Mouse (Mus musculus): ENCODE measurements around the gene Camta1.

The Camta1 gene

GRCm38 (mm10) chr4:151306311-151306765 lies 555.3 kb downstream of the Camta1 start:
- no peak for DNase-seq

GRCm38 (mm10) chr4:151305761-151306160 lies 555.9 kb downstream of the Camta1 start:
- DNase-seq: no peak

DNA sequence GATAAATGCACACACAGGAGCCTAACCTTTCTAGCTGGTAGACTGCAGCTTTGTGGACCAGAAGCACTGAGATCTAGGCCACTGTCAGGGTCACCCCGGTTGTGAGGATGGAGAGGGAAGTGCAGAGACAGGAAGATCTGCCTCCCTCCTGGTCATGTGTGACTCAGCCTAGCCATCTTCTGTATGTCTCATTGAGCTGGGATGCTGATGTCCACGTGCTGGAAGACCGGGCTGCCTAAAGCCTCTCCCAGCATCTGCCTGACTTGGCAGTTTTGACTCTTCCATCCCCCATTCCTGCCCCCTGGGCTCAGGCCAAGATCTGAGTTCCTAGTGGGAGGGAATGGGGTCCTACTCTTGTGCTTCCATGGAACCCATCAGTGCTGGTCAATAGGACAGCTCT lies 557.7 kb downstream of the Camta1 start:
- no peak for DNase-seq

- no peak for DNase-seq
Observed at GRCm38 (mm10) chr4:151303436-151303835, 558.2 kb downstream of the Camta1 start.

GRCm38 (mm10) chr4:151302195-151303126 lies 559.2 kb downstream of the Camta1 start:
- DNase-seq: peak; percentile 98

- peak; percentile 66 for DNase-seq
Observed at GRCm38 (mm10) chr4:151301337-151301736, 560.3 kb downstream of the Camta1 start.

DNA sequence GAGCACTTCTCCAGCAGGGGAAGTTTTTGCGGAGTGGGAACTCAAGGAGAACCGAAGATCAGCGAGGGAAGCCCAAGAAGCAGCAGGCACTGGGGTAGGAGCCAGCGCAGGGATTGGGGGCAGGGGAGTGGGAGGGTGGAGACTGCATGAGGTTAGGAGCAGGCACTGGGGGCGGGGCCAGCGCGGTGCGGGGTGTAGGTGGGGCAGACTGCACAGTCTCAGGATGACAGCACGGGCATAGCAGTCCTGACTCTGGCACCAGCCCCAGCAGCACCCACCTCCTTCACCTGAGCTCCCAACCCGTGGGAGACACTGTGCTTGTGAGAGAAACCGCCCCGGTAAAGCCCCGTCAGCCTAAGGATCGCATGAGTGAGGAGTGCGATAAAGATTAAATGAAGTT lies 561.0 kb downstream of the Camta1 start:
- peak; percentile 42 for DNase-seq

GRCm38 (mm10) chr4:151295515-151296203 lies 566.0 kb downstream of the Camta1 start:
- no peak for DNase-seq

- DNase-seq: no peak
Observed at GRCm38 (mm10) chr4:151288893-151289585, 572.6 kb downstream of the Camta1 start.

- no peak for DNase-seq
Observed at GRCm38 (mm10) chr4:151285905-151286445, 575.7 kb downstream of the Camta1 start.

GRCm38 (mm10) chr4:151285432-151285831 lies 576.2 kb downstream of the Camta1 start:
- no peak for DNase-seq

DNA sequence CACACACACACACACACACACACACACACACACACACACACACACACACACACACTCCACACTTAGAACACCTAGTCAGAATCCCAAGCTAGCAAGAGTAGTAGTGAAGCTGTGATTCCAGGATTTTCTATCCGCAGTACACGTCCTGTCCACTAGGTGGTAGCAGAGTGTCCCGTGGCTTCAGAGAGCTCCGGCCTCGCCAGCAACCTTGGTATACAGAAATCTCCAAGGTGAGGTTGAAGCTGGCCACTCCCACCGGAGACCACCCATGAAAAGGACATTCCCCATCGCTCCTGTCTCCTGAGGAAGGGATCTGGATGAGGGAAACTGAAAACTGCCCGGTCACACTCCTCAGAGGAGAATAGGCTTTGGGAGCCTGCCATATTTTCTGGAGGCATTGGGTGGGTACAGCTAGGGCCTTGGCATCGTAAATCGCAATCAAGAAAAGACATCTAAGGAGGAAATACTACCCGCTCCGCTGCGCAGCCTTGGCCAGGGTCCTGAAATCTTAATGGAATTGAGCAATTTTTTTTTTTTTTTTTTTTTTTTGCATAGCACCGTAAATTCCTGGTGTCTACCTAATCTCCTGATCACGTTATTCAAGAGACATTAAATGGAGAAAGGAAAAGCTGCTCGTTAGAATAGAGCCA lies 578.5 kb downstream of the Camta1 start:
- peak; percentile 54 for DNase-seq

GRCm38 (mm10) chr4:151282103-151282502 lies 579.6 kb downstream of the Camta1 start:
- DNase-seq: no peak

GRCm38 (mm10) chr4:151275292-151275691 lies 586.4 kb downstream of the Camta1 start:
- no peak for DNase-seq

- DNase-seq: no peak
Observed at GRCm38 (mm10) chr4:151263786-151264414, 597.8 kb downstream of the Camta1 start.

GRCm38 (mm10) chr4:151263052-151263451 lies 598.6 kb downstream of the Camta1 start:
- DNase-seq: no peak

DNA sequence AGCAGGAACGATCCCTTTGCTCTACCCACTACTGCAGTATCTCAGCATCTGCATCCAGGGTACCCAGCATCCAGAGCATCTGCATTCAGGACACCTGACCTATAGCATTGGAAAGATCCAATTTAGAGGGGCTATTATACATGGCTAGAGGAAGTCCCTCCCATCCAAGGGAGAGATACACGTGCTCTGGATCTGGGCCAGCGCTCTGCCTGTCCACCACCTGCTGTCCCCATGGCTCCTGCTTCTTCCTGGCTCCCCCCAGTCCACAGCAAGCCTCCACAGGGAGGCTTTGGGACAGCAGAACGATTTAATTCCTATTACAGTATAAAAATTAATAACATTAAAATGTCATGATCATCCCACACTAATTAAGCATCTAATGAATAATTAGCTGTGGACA lies 605.1 kb downstream of the Camta1 start:
- no peak for DNase-seq

- DNase-seq: no peak
Observed at GRCm38 (mm10) chr4:151250824-151251223, 610.9 kb downstream of the Camta1 start.

DNA sequence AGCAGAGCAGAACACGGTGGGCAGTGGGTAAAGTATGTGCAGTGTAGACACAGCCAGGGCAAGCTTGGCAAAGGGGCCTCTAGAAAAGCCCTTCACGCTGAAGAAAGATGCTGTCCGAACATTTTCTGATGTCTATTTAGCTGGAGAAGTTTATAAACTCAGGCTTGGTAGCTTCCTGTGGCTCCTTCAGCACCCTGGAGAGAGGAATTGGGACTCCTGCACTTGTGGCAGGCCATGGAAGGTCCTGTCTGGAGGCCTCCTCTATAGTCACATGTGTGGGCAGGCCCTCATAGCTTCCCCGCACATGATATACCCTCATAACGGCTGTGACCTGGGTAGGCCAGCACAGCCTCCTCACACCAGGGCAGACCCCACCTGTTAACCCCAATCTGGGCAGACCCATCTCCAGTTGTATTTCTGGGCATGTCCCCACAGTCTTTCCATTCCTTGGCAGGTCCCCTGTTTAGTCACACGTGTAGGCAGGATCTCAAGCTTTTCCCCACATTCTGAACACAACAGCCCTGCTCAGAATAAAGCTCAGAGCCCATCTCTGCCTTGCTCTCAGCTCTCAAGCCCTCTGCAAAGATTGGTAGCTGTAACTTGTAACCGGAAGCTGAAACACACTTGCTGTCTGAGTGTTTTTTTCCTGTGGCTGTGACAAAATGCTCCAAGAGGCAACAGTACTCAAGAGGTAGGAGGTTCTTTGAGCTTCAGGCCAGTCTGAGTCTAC lies 616.4 kb downstream of the Camta1 start:
- no peak for DNase-seq

GRCm38 (mm10) chr4:151243445-151243844 lies 618.2 kb downstream of the Camta1 start:
- DNase-seq: no peak

- no peak for DNase-seq
Observed at GRCm38 (mm10) chr4:151242751-151243150, 618.9 kb downstream of the Camta1 start.

All from kidney, adult 11 months (tissue).